Mouse (Mus musculus): ENCODE measurements around the gene Ocel1.

GRCm38 (mm10) chr8:71372427-71372826, 1.3 kb downstream of the Ocel1 start:
- TF ChIP-seq CTCF (IDR thresholded peaks at IDR 0.05; ENCODE audit: extremely low read depth, insufficient read depth, low read length) = no peak
- TF ChIP-seq POLR2A (IDR thresholded peaks at IDR 0.05; ENCODE audit: extremely low read depth, insufficient read depth, low read length) = no peak

Measured in cortical plate, adult 2 months (tissue).